Mouse (Mus musculus) lung, postnatal 0 days (tissue): ENCODE data around the gene Ccdc154.

ENCODE experiments used
- CTCF ChIP-seq: IDR thresholded peaks from 2 replicates; pipeline ENCODE4 v1.5.1; 2016; ENCODE audit warnings: antibody characterized with exemption, mild to moderate bottlenecking
- EP300 ChIP-seq: IDR thresholded peaks from 2 replicates; pipeline ENCODE4 v1.6.1; 2016; ENCODE audit warnings: antibody characterized with exemption, mild to moderate bottlenecking, control low read depth

GRCm38 (mm10) chr17:25188150-25189031, 26.1 kb downstream of the Ccdc154 start, which contains the start of gene Unkl:
- TF ChIP-seq CTCF, result no peak
- TF ChIP-seq EP300, result no peak
